In the genomic region with DNA sequence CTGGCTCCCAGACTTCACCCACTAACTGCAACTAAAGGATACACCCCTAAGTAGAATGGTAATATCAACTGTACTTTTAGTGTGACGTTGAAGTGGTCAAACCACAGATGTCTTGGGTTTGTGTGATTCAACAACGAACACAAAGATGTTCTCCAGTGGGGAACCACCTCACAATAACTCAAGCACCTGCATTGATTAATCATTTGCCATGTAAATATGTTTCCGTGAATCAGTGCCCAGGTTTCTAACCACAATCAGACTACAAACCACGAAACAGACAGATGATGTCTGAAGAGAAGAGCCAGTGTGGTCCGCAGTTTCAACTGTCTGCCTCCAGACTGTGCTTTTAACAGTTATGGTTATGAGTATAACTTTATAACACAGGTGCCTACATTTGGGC, we compare ENCODE assay signal across 20 mouse cellular contexts. TPM values are rescaled to one million over a fixed set of nuclear protein-coding genes. Genes with fewer than 3 reads are reported as not detected.
DNase-seq lines count a peak whose midpoint lies in the region; ATAC-seq lines count a peak whose summit lies in the region.
"Had no signal": no experiment of that assay in that cellular context is flagged by ENCODE, and none has a peak within 500 bp of the region (broad histone marks: within the 10 kb centered on the region; RNA-seq: fewer than 3 reads in every experiment).

No protein-coding gene starts in this region.

- H3K4me3 ChIP-seq in forebrain, embryonic 11.5 days (ENCODE audit: low read depth, low read length) = no peak overlapping the region
- H3K4me3 ChIP-seq: embryonic facial prominence, embryonic 15.5 days; erythroblast, embryonic 14.5 days; forebrain, embryonic 10.5 days; heart, adult 2 months; heart, embryonic 12.5 days; hindbrain, embryonic 10.5 days had no signal

- no peaks in the 10 kb centered on the region for H3K4me1 ChIP-seq in forebrain, embryonic 11.5 days (replicated peaks; ENCODE audit: control insufficient read depth, insufficient read depth, low read length)
- H3K4me1 ChIP-seq: embryonic facial prominence, embryonic 15.5 days; forebrain, embryonic 10.5 days; heart, embryonic 12.5 days; hindbrain, embryonic 10.5 days had no signal

- H3K36me3 ChIP-seq in splenic B cell, adult 2 months (ENCODE audit: control insufficient read depth, insufficient read depth, low read length, poor library complexity, severe bottlenecking) = peaks cover 19% of the 10 kb centered on the region
- H3K36me3 ChIP-seq in forebrain, embryonic 11.5 days (ENCODE audit: control insufficient read depth, insufficient read depth, low read length) = no peaks in the 10 kb centered on the region
- H3K36me3 ChIP-seq: embryonic facial prominence, embryonic 15.5 days; forebrain, embryonic 10.5 days; hindbrain, embryonic 10.5 days had no signal

- no peaks in the 10 kb centered on the region for H3K27me3 ChIP-seq in splenic B cell, adult 2 months (ENCODE audit: control insufficient read depth, insufficient read depth, low read length, poor library complexity, severe bottlenecking)
- no peaks in the 10 kb centered on the region for H3K27me3 ChIP-seq in forebrain, embryonic 11.5 days (ENCODE audit: control insufficient read depth, insufficient read depth, low read length)
- H3K27me3 ChIP-seq: embryonic facial prominence, embryonic 15.5 days; heart, embryonic 12.5 days had no signal

- peak; percentile 10 for ATAC-seq in activated CD4-positive, CD25-positive, alpha-beta regulatory T cell, adult 4 months
- ATAC-seq in forebrain, embryonic 11.5 days (replicated peaks; ENCODE audit: low FRiP score) = no peak
- ATAC-seq: forebrain, embryonic 16.5 days; intestine, embryonic 16.5 days had no signal

- H3K9ac ChIP-seq in forebrain, embryonic 11.5 days (ENCODE audit: low read length) = no peak overlapping the region
- H3K9ac ChIP-seq: embryonic facial prominence, embryonic 15.5 days; heart, embryonic 12.5 days; hindbrain, embryonic 14.5 days had no signal

- WGBS in forebrain, embryonic 11.5 days = 91% methylated on average over 5 of the region's 5 CpGs

- H3K4me2 ChIP-seq in forebrain, embryonic 11.5 days (ENCODE audit: low read depth, low read length, severe bottlenecking) = no peak overlapping the region
- H3K4me2 ChIP-seq: embryonic facial prominence, embryonic 15.5 days; heart, embryonic 12.5 days; hindbrain, embryonic 14.5 days had no signal

- peak; percentile 58 for DNase-seq in heart, adult 11 months
- no peak for DNase-seq in heart, adult 8-10 months (ENCODE audit: low spot score)
- DNase-seq in A20 (ENCODE audit: low read depth, low spot score) = peak; percentile 93
- peak; percentile 81 for DNase-seq in splenic B cell, adult 2 months (ENCODE audit: low read depth, low spot score)
- no peak for DNase-seq in forebrain, embryonic 11.5 days (ENCODE audit: low spot score)
- DNase-seq in kidney, adult 18-20 months = no peak
- DNase-seq: adrenal gland, postnatal 14 days; cerebellum, adult 11-12 months; cerebellum, adult 9-10 months; gastrocnemius, postnatal 10 days; heart, adult 2 months had no signal

- H3K9me3 ChIP-seq in forebrain, embryonic 11.5 days (ENCODE audit: control insufficient read depth, low read length) = no peaks in the 10 kb centered on the region
- H3K9me3 ChIP-seq: embryonic facial prominence, embryonic 15.5 days; forebrain, embryonic 10.5 days; heart, embryonic 12.5 days; hindbrain, embryonic 10.5 days had no signal

- no peak overlapping the region for H3K27ac ChIP-seq in forebrain, embryonic 11.5 days (ENCODE audit: low read depth, low read length)
- H3K27ac ChIP-seq: embryonic facial prominence, embryonic 15.5 days; forebrain, embryonic 10.5 days; heart, adult 2 months; hindbrain, embryonic 10.5 days; hindbrain, embryonic 14.5 days had no signal

RNA-seq across cellular contexts. Expression of a gene that starts 46.7 kb away (rescaled TPM):
- 10 to 100 TPM; 40.3 to 43.8 (median 40.8) TPM for total RNA-seq in heart, adult 8-10 months (2022)
- polyA plus RNA-seq in activated CD4-positive, CD25-positive, alpha-beta regulatory T cell, adult 4 months (2017; shearing (Covaris generic)) = 10 to 100 TPM; 13.2 to 15.3 TPM
- 8.4 and 8.8 TPM in 2 replicates for polyA plus RNA-seq in forebrain, embryonic 11.5 days (2014; fragmentation: Nextera tagmentation; extraction: Ambion mirVana)

Comparison
In these comparisons a context has a peak if more than half of its experiments do, and no peak if none do; other contexts are left out.
1. DNase-seq: peak in heart, adult 11 months (single experiment), A20 (single experiment) and splenic B cell, adult 2 months (single experiment); none in heart, adult 8-10 months (single experiment), forebrain, embryonic 11.5 days (single experiment) and kidney, adult 18-20 months (single experiment).